Mouse (Mus musculus) limb, embryonic 14.5 days (tissue): ENCODE results near the gene Csnk1g1. TPM values are rescaled to one million over a fixed set of nuclear protein-coding genes. Genes with fewer than 3 reads are reported as not detected.

ENCODE experiments used
- ATAC-seq: fragments of 200-750 bp; cut with Nextera tagmentation; 2 replicates; pipeline ENCODE4 v1.8.0; 2017; ENCODE audit warnings: low read depth, moderate number of reproducible peaks, moderate TSS enrichment; ENCODE audit not compliant: low FRiP score
- DNase-seq: peaks from one replicate; pipeline ENCODE4 v3.0.0-alpha.2; 2015; ENCODE audit warnings: low spot score
- H3K27ac ChIP-seq: fragments of 300-500 bp; sonication (generic); replicated peaks from 2 replicates; pipeline ENCODE4 v1.5.1; 2014; ENCODE audit warnings: low read depth, mild to moderate bottlenecking, low read length, moderate library complexity, mixed read lengths
- H3K27me3 ChIP-seq: fragments of 300-500 bp; sonication (generic); 2 replicates; pipeline ENCODE4 v1.6.1; 2014; ENCODE audit warnings: low read length, mixed read lengths; ENCODE audit not compliant: control insufficient read depth, insufficient read depth
- H3K36me3 ChIP-seq: fragments of 300-500 bp; sonication (generic); 2 replicates; pipeline ENCODE4 v1.6.1; 2014; ENCODE audit warnings: mild to moderate bottlenecking, low read length, moderate library complexity, mixed read lengths; ENCODE audit not compliant: control insufficient read depth, insufficient read depth
- H3K4me1 ChIP-seq: fragments of 300-500 bp; sonication (generic); 2 replicates; pipeline ENCODE4 v1.6.1; 2014; ENCODE audit warnings: antibody characterized with exemption, low read length, mixed read lengths; ENCODE audit not compliant: control insufficient read depth, insufficient read depth
- H3K4me2 ChIP-seq: fragments of 300-500 bp; sonication (generic); replicated peaks from 2 replicates; pipeline ENCODE4 v1.6.1; 2014; ENCODE audit warnings: low read depth, mild to moderate bottlenecking, low read length, moderate library complexity; ENCODE audit not compliant: severe bottlenecking
- H3K4me3 ChIP-seq: fragments of 300-500 bp; sonication (generic); replicated peaks from 2 replicates; pipeline ENCODE4 v1.5.1; 2014; ENCODE audit warnings: low read length
- H3K9ac ChIP-seq: fragments of 300-500 bp; sonication (generic); 2 replicates; pipeline ENCODE4 v1.6.1; 2014; ENCODE audit warnings: mild to moderate bottlenecking, low read depth, low read length, moderate library complexity; ENCODE audit not compliant: severe bottlenecking
- H3K9me3 ChIP-seq: fragments of 300-500 bp; sonication (generic); 2 replicates; pipeline ENCODE4 v1.6.1; 2016; ENCODE audit warnings: low read length; ENCODE audit not compliant: control insufficient read depth
- POLR2A ChIP-seq: fragments of 200-500 bp; IDR thresholded peaks from 2 replicates; pipeline ENCODE4 v1.8.0; 2012; ENCODE audit warnings: inconsistent platforms, mild to moderate bottlenecking, moderate library complexity, borderline replicate concordance; ENCODE audit not compliant: insufficient read depth, insufficient read length; ENCODE audit errors: extremely low read depth
- WGBS: fragments of 180-500 bp; shearing (Covaris S2); extraction: QIAGEN DNeasy Blood & Tissue Kit; methylation state at CpG from one replicate; pipeline ENCODE4 v1.1.7; 2014; 5-methylcytosine and 5-hydroxymethylcytosine counted together
- polyA plus RNA-seq, 2 experiments: library from polyadenylated mRNA; depleted of rRNA in 1 of 2; stranded (reverse) in 1 of 2; unstranded in 1 of 2; fragments of >200 nt; fragmentation: Nextera tagmentation in 1 of 2; extraction: Ambion mirVana in 1 of 2; gene quantifications; 2 replicates each; pipeline versions ENCODE4 v1.2.1 to v1.2.3; 2012 to 2014

Gene Csnk1g1
- polyA plus RNA-seq, 2 experiments, result 12.9 to 19.4 TPM

GRCm38 (mm10) chr9:66092664-66093063, 183.9 kb downstream of the Csnk1g1 start:
- TF ChIP-seq POLR2A, result no peak
- no peak overlapping the region for H3K27ac ChIP-seq
- peaks cover 98% of the 10 kb centered on the region for H3K36me3 ChIP-seq
- H3K4me1 ChIP-seq, result no peaks in the 10 kb centered on the region
- no peak for ATAC-seq
- H3K9me3 ChIP-seq, result no peaks in the 10 kb centered on the region
- no peak overlapping the region for H3K4me2 ChIP-seq
- no peaks in the 10 kb centered on the region for H3K27me3 ChIP-seq
- H3K9ac ChIP-seq, result no peak overlapping the region
- 62% methylated on average over 2 of the region's 2 CpGs for WGBS
- DNase-seq, result no peak
- no peak overlapping the region for H3K4me3 ChIP-seq

Other genes with a start within 250 kb of the Csnk1g1 start
- gene Oaz2, start 240.9 kb upstream of the Csnk1g1 start, polyA plus RNA-seq (2012; rRNA removed), result 199 and 250 TPM in 2 replicates
- gene Oaz2, start 240.9 kb upstream of the Csnk1g1 start, polyA plus RNA-seq (2014; fragmentation: Nextera tagmentation; extraction: Ambion mirVana), result 221 and 260 TPM in 2 replicates
- 20.3 and 22.0 TPM in 2 replicates for gene Zfp609, start 81.4 kb upstream of the Csnk1g1 start, polyA plus RNA-seq (2012; rRNA removed)
- gene Zfp609, start 81.4 kb upstream of the Csnk1g1 start, polyA plus RNA-seq (2014; fragmentation: Nextera tagmentation; extraction: Ambion mirVana), result 7.3 and 8.8 TPM in 2 replicates
- gene Pclaf, start 18.7 kb upstream of the Csnk1g1 start, polyA plus RNA-seq (2012; rRNA removed), result 75.1 and 109 TPM in 2 replicates
- gene Pclaf, start 18.7 kb upstream of the Csnk1g1 start, polyA plus RNA-seq (2014; fragmentation: Nextera tagmentation; extraction: Ambion mirVana), result 115 and 116 TPM in 2 replicates
- gene Trip4, start 130 bp upstream of the Csnk1g1 start, polyA plus RNA-seq (2012; rRNA removed), result 18.8 and 24.8 TPM in 2 replicates
- 31.2 and 39.3 TPM in 2 replicates for gene Trip4, start 130 bp upstream of the Csnk1g1 start, polyA plus RNA-seq (2014; fragmentation: Nextera tagmentation; extraction: Ambion mirVana)
- 639 and 826 TPM in 2 replicates for gene Ppib, start 151.3 kb downstream of the Csnk1g1 start, polyA plus RNA-seq (2012; rRNA removed)
- 777 and 804 TPM in 2 replicates for gene Ppib, start 151.3 kb downstream of the Csnk1g1 start, polyA plus RNA-seq (2014; fragmentation: Nextera tagmentation; extraction: Ambion mirVana)
- 5.0 and 6.1 TPM in 2 replicates for gene Snx22, start 160.8 kb downstream of the Csnk1g1 start, polyA plus RNA-seq (2012; rRNA removed)
- gene Snx22, start 160.8 kb downstream of the Csnk1g1 start, polyA plus RNA-seq (2014; fragmentation: Nextera tagmentation; extraction: Ambion mirVana), result 3.1 and 3.2 TPM in 2 replicates
- gene Snx1, start 217.7 kb downstream of the Csnk1g1 start, polyA plus RNA-seq (2012; rRNA removed), result 95.8 and 111 TPM in 2 replicates
- 123 and 125 TPM in 2 replicates for gene Snx1, start 217.7 kb downstream of the Csnk1g1 start, polyA plus RNA-seq (2014; fragmentation: Nextera tagmentation; extraction: Ambion mirVana)
- 47.1 and 53.0 TPM in 2 replicates for gene Ciao2a, start 217.7 kb downstream of the Csnk1g1 start, polyA plus RNA-seq (2012; rRNA removed)
- gene Ciao2a, start 217.7 kb downstream of the Csnk1g1 start, polyA plus RNA-seq (2014; fragmentation: Nextera tagmentation; extraction: Ambion mirVana), result 132 and 134 TPM in 2 replicates
- gene Dapk2, start 249.3 kb downstream of the Csnk1g1 start, polyA plus RNA-seq (2012; rRNA removed), result 4.5 and 4.6 TPM in 2 replicates
- gene Dapk2, start 249.3 kb downstream of the Csnk1g1 start, polyA plus RNA-seq (2014; fragmentation: Nextera tagmentation; extraction: Ambion mirVana), result 5.0 and 6.3 TPM in 2 replicates